8 mouse cellular contexts compared by ENCODE assay signal in the genomic region with DNA sequence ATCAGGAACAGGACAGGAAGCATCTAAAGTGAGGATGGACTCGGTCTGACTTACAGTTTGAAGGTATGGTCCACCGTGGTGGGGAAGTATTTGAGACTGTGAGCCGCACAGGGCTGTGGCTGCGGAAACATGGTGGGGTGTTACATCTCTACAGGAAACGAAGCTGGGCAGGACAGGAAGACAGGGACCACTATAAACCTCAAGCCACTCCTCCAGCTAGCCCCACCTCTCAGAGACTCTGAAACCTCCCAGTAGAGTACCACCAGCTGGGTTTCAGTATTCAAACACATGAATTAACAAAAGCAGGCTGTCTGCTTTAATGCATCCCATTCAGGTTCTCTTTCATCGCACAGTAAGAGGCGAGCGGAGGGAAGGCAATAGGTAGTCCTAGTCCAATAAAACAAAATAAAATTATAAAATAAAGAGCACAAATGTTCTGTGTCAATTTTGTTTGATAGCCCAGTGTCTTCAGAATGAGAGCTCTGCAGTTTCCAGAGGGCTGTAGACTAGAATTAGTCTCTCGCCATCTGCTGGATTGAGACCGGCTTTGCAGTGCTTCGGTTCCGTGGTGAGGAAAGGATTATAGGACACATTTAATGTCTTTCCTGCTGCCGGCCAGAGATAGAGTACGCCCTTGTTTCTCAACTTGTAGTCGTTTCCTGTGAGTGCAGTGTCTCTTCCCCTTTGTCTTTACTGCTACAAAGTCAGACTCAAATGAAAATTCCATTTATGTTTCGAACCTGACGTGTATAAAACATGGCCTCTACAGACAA.
DNase-seq lines count a peak whose midpoint lies in the region; ATAC-seq and TF ChIP-seq lines count a peak whose summit lies in the region.

No protein-coding gene starts in this region.

- no peak overlapping the region for H3ac ChIP-seq in myocyte (ENCODE audit: control insufficient read depth, insufficient read length)

- H3K79me2 ChIP-seq in myocyte (ENCODE audit: control insufficient read depth, insufficient read depth) = no peaks in the 10 kb centered on the region

- peak overlapping the region; percentile 13; the same call in 1 of the 2 replicates for H3K4me3 ChIP-seq in heart, embryonic 13.5 days
- H3K4me3 ChIP-seq in liver, embryonic 12.5 days = peak overlapping the region; percentile 16
- no peak overlapping the region for H3K4me3 ChIP-seq in myocyte
- H3K4me3 ChIP-seq in stomach, embryonic 15.5 days (replicated peaks) = no peak overlapping the region

- no peak; the same call in 1 of the 2 replicates for ATAC-seq in heart, embryonic 13.5 days (ENCODE audit: extremely low read depth, insufficient number of reproducible peaks, low FRiP score, low TSS enrichment)
- ATAC-seq in liver, embryonic 12.5 days = peak; percentile 80
- peak; percentile 73; the same call in 1 of the 2 replicates for ATAC-seq in stomach, embryonic 15.5 days (ENCODE audit: insufficient read depth, low FRiP score, low read depth)

- H3K4me1 ChIP-seq in heart, embryonic 13.5 days = no peaks in the 10 kb centered on the region
- H3K4me1 ChIP-seq in liver, embryonic 12.5 days = no peaks in the 10 kb centered on the region
- no peaks in the 10 kb centered on the region for H3K4me1 ChIP-seq in stomach, embryonic 15.5 days

- TF ChIP-seq POLR2A in myocyte (IDR thresholded peaks at IDR 0.05; ENCODE audit: insufficient read length, low read depth) = no peak

- peak; percentile 41 for DNase-seq in urinary bladder, postnatal 14 days (ENCODE audit: low spot score)
- no peak for DNase-seq in urinary bladder, postnatal 10 days (ENCODE audit: low spot score)
- DNase-seq in embryo, embryonic 10.5 days (ENCODE audit: low spot score) = peak; percentile 81
- peak; percentile 78 for DNase-seq in kidney, postnatal 10 days

- H3K36me3 ChIP-seq in heart, embryonic 13.5 days = no peaks in the 10 kb centered on the region
- no peaks in the 10 kb centered on the region for H3K36me3 ChIP-seq in liver, embryonic 12.5 days
- H3K36me3 ChIP-seq in myocyte (ENCODE audit: control insufficient read depth, insufficient read depth) = no peaks in the 10 kb centered on the region
- H3K36me3 ChIP-seq in stomach, embryonic 15.5 days = no peaks in the 10 kb centered on the region

- 26% methylated on average over 17 of the region's 17 CpGs for WGBS in heart, embryonic 13.5 days
- 8% methylated on average over 17 of the region's 17 CpGs for WGBS in liver, embryonic 12.5 days (ENCODE audit: insufficient replicate concordance)
- 30% methylated on average over 17 of the region's 17 CpGs for WGBS in stomach, embryonic 15.5 days

- no peak overlapping the region for H3K27ac ChIP-seq in heart, embryonic 13.5 days (replicated peaks)
- 0 out of 2 replicates have a peak overlapping the region, but pooled peaks have one; percentile 45 for H3K27ac ChIP-seq in liver, embryonic 12.5 days
- no peak overlapping the region for H3K27ac ChIP-seq in stomach, embryonic 15.5 days

- H3K9ac ChIP-seq in heart, embryonic 13.5 days = peak overlapping the region; percentile 28; the same call in 1 of the 2 replicates
- H3K9ac ChIP-seq in liver, embryonic 12.5 days = no peak overlapping the region
- H3K9ac ChIP-seq in stomach, embryonic 15.5 days = no peak overlapping the region

- H3K9me3 ChIP-seq in heart, embryonic 13.5 days = no peaks in the 10 kb centered on the region
- H3K9me3 ChIP-seq in liver, embryonic 12.5 days (replicated peaks) = no peaks in the 10 kb centered on the region
- H3K9me3 ChIP-seq in stomach, embryonic 15.5 days = no peaks in the 10 kb centered on the region

- no peaks in the 10 kb centered on the region for H3K27me3 ChIP-seq in heart, embryonic 13.5 days (replicated peaks)
- H3K27me3 ChIP-seq in liver, embryonic 12.5 days (replicated peaks) = no peaks in the 10 kb centered on the region
- no peaks in the 10 kb centered on the region for H3K27me3 ChIP-seq in myocyte (ENCODE audit: control insufficient read depth, insufficient read depth, insufficient read length)
- H3K27me3 ChIP-seq in stomach, embryonic 15.5 days (replicated peaks) = no peaks in the 10 kb centered on the region

- peak overlapping the region; percentile 55 for H3K4me2 ChIP-seq in heart, embryonic 13.5 days
- peak overlapping the region; percentile 50 for H3K4me2 ChIP-seq in liver, embryonic 12.5 days
- peak overlapping the region; percentile 3 for H3K4me2 ChIP-seq in myocyte (ENCODE audit: low read depth)
- H3K4me2 ChIP-seq in stomach, embryonic 15.5 days = peak overlapping the region; percentile 16; the same call in 1 of the 2 replicates

TF ChIP-seq in myocyte, 11 proteins besides CTCF, POLR2A, EP300 and RAD21:
- TF ChIP-seq USF1 (IDR thresholded peaks at IDR 0.05; ENCODE audit: low read depth) = no peak

Comparison
In these comparisons a context has a peak if more than half of its experiments do, and no peak if none do; other contexts are left out.
1. H3K4me2 ChIP-seq: peak in every context shown above with its lines; median percentile 55 in heart, embryonic 13.5 days; 50 in liver, embryonic 12.5 days; 16 in stomach, embryonic 15.5 days; 3 in myocyte.
2. H3K4me3 ChIP-seq: peak in heart, embryonic 13.5 days (single experiment) and liver, embryonic 12.5 days (single experiment); none in myocyte (single experiment) and stomach, embryonic 15.5 days (single experiment).